Mouse (Mus musculus): ENCODE results near the gene Gm17783. TPM values are rescaled to one million over a fixed set of nuclear protein-coding genes. Genes with fewer than 3 reads are reported as not detected.

Gene Gm17783
- polyA plus RNA-seq (2014; fragmentation: Illumina TruSeq; extraction: RNeasy Lipid Tissue Mini Kit (QIAGEN cat#74804); ENCODE audit: low read depth, low replicate concordance) = not detected

GRCm38 (mm10) chr16:45531950-45532349, at the start of gene Gm17783:
Gm17783 (minus strand) TSS chr16:45532050.

DNA sequence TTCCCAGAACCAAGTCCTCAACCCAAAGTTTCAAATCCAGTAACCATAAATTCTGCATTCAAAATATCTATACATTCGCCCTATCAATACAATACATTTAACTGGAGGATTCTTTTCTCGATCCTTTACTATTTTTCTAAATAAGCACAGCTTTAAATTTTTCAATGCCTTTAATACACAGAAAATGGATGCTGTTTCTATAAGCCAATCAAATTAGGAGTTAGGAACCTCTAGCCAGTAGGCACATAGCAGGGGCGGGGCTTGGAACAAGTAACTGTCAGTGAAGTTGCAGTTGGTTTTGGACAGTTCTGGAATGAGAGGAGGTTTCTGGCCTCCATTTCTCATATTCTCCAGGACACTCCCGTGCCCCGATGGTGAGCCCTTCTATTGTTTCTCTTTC, 3.2 kb upstream of the Gm17783 start, which contains the start of gene Slc9c1:
Slc9c1 (plus strand) TSS at position 301 of the 400 bp plus-strand sequence.

DNA sequence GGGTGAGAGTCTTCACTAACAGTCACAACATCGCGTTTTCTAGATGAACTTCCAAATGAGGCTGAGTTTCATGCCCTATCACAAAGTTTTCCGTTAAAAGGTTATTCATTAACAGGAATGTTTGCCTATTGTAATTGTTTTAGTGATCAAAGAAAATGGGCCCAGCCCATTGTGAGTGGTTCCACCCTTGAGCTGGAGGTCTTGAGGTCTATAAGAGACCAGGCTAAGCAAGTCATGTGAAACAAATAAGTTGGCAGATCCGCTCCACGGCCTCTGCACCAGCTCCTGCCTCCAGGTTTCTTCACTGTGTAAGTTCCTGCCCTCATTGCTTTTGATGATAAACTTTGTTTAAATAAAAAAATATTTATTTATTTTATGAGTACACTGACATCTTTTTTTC, 38.9 kb downstream of the Gm17783 start, which contains the start of gene Gm609:
Gm609 (minus strand) TSS at position 43 of the 400 bp plus-strand sequence.

Other genes starting within 250 kb of the Gm17783 start
- gene Cd200, start 123.0 kb downstream of the Gm17783 start, polyA plus RNA-seq (2014; fragmentation: Illumina TruSeq; extraction: RNeasy Lipid Tissue Mini Kit (QIAGEN cat#74804); ENCODE audit: low read depth, low replicate concordance) = 121 TPM
- gene Gm609, start 39.1 kb downstream of the Gm17783 start, polyA plus RNA-seq (2014; fragmentation: Illumina TruSeq; extraction: RNeasy Lipid Tissue Mini Kit (QIAGEN cat#74804); ENCODE audit: low read depth, low replicate concordance) = not detected
- gene Slc9c1, start 3.3 kb upstream of the Gm17783 start, polyA plus RNA-seq (2014; fragmentation: Illumina TruSeq; extraction: RNeasy Lipid Tissue Mini Kit (QIAGEN cat#74804); ENCODE audit: low read depth, low replicate concordance) = not detected
- 0.41 TPM for gene Gcsam, start 78.3 kb upstream of the Gm17783 start, polyA plus RNA-seq (2014; fragmentation: Illumina TruSeq; extraction: RNeasy Lipid Tissue Mini Kit (QIAGEN cat#74804); ENCODE audit: low read depth, low replicate concordance)
- gene BC016579, start 122.0 kb upstream of the Gm17783 start, polyA plus RNA-seq (2014; fragmentation: Illumina TruSeq; extraction: RNeasy Lipid Tissue Mini Kit (QIAGEN cat#74804); ENCODE audit: low read depth, low replicate concordance) = 0.35 TPM
- not detected for gene Tmprss7, start 161.6 kb upstream of the Gm17783 start, polyA plus RNA-seq (2014; fragmentation: Illumina TruSeq; extraction: RNeasy Lipid Tissue Mini Kit (QIAGEN cat#74804); ENCODE audit: low read depth, low replicate concordance)
- not detected for gene Tagln3, start 192.6 kb upstream of the Gm17783 start, polyA plus RNA-seq (2014; fragmentation: Illumina TruSeq; extraction: RNeasy Lipid Tissue Mini Kit (QIAGEN cat#74804); ENCODE audit: low read depth, low replicate concordance)
- gene Abhd10, start 210.9 kb upstream of the Gm17783 start, polyA plus RNA-seq (2014; fragmentation: Illumina TruSeq; extraction: RNeasy Lipid Tissue Mini Kit (QIAGEN cat#74804); ENCODE audit: low read depth, low replicate concordance) = 39.2 TPM